Mouse (Mus musculus) left cerebral cortex, postnatal 36 days (tissue): ENCODE measurements around the gene Olig3. TPM values are rescaled to one million over a fixed set of nuclear protein-coding genes. Genes with fewer than 3 reads are reported as not detected.

Experiments
- DNase-seq, 2 experiments: peaks; one replicate each; pipeline ENCODE4 v3.0.0; 2021 to 2022; ENCODE audit warnings: low spot score in 2 of 2, mixed read lengths in 1 of 2
- intact Hi-C: fragments of 180-260 bp; cut with DNase I; formaldehyde crosslinking; loops from one replicate; pipeline ENCODE4 v1.15.1; 2025
- total RNA-seq, 2 experiments: library from RNA; stranded (reverse); gene quantifications; 2 replicates each; pipeline ENCODE4 v1.2.3; 2021

Olig3 gene
- total RNA-seq = not detected

GRCm38 (mm10) chr10:19356071-19356583, at the start of gene Olig3:
TSS of gene Olig3 (plus strand) at chr10:19356533.
- intact Hi-C loops = no loop called here

DNA sequence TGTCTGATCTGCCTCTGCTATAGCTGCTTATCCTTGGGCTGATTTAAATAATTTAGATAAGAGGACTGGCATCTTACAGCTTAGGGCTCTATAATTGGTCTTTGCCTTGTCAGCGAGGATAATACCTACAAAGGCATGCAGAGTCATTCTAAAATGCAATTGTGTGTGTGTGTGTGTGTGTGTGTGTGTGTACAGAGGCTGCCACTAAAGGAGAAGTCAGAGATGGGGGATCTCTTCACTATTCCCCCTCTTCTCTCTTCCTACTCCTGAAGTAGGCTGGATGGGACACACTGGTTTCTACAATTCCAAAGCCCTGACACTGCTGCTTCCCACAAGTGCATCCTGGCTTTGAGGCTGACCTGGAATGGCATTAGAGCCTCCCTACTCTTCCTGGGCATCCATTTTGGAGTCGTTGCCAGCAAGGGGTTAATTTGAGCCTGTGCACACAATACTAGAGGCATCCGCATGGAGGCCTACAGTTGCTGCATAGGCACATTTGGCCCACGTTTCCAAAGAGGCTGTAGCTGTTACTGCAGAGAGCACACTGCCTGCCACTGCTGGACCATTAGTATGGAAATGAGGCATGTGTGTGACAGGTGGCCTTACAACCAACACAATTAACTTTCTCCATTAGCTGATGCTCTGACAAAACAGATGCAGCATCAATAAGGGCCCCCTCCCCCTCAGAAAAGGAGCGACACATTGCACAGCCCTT, 46.5 kb upstream of the Olig3 start:
- intact Hi-C loops = no loop called here
- no peak for DNase-seq

More at GRCm38 (mm10) chr10:19356071-19356583, at the start of gene Olig3:
- DNase-seq = no peak

GRCm38 (mm10) chr10:19310471-19310870, 45.9 kb upstream of the Olig3 start:
- intact Hi-C loops = no loop called here
- no peak for DNase-seq

DNA sequence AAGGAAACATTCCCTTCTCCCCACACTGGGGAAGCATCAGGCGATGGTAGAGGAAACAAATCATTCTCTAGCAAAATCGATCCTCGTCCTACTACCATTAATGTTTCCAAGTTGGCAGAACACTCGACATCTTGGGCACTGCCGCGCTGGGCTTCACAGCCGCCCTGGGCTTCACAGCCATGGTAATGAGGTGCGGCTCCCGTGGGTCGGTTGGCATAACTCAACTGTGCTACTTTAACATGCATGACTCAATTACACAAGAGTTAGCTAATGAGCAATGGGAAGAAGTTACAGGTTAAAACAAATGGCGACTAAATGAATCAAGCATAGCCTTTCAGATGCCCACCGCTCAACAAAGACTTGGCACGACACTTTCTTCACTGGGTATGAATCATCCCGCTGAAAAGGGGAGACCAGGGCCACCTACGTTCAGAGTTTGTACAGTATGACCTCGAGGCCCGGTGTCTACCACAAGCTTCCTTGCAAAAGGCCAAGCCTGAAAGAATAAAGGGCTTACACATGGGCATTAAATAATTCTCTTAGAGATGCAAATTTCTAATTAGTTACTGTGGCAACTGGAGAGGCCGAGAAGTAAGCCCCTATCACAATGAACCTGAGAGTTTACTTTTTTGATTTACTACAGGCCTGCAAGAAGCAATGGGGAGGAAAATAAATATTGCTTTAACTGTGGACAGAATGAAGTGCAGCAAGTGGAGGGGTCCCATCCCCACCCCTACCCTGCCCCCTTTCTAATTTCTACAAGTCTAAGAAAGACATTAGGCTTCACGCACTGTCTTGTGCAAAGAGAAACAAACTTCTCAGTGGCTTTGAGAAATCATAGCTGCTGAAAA, 38.1 kb upstream of the Olig3 start:
- intact Hi-C loops = no loop called here
- no peak for DNase-seq

- no peak for DNase-seq
- intact Hi-C loops = no loop called here
Observed at GRCm38 (mm10) chr10:19321781-19322180, 34.6 kb upstream of the Olig3 start.

DNA sequence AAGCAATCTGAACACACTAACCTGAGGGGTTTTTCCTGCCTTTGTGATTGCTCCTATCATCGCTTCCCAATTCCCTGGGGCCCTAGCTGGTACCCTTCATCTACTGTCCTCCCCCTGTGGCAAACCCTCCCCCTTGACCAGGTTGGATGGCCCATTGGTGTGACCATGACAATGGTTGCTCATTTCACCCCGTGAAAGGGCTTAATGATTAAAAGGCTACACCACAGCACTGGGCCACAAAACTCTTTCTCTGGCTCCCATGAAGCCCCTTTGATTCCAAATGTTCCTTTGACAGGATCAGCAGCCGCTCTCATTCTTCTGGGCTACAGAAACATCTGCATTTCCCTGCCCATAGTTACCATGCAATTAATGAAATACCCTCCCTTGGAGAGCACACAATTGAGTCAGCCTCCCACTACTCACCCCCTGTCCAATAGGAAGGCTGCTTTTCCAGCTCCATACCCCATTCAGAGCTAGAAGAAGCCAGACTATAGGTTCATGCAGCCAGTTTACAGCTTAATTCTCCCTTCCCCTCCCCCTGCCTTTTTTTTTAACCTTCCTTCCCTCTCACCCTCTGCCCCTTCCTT, 27.0 kb upstream of the Olig3 start:
- DNase-seq = no peak
- intact Hi-C loops = no loop called here

GRCm38 (mm10) chr10:19333425-19333824, 22.9 kb upstream of the Olig3 start:
- no peak for DNase-seq
- intact Hi-C loops = no loop called here

- intact Hi-C loops = no loop called here
- DNase-seq = no peak
Observed at GRCm38 (mm10) chr10:19338695-19339630, 17.4 kb upstream of the Olig3 start.

DNA sequence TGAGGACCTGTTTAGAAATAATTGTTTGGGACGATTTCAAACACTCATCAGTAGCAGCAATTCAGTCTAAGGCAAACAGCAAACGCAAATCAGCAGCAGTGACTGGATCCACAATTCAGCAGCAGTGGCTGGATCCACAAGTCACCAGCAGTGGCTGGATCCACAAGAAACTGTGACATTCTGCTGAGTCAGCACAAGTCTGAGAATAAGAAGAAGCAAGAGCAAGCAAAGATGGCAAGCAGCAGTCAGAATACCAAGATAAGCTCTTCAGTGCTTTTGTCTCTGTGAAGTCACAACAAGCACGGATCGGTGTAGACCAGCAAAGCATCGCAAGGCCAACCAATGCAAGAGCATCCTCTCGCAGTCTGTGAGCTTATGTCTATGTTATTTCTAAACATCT, 12.3 kb upstream of the Olig3 start:
- intact Hi-C loops = no loop called here
- no peak for DNase-seq

DNA sequence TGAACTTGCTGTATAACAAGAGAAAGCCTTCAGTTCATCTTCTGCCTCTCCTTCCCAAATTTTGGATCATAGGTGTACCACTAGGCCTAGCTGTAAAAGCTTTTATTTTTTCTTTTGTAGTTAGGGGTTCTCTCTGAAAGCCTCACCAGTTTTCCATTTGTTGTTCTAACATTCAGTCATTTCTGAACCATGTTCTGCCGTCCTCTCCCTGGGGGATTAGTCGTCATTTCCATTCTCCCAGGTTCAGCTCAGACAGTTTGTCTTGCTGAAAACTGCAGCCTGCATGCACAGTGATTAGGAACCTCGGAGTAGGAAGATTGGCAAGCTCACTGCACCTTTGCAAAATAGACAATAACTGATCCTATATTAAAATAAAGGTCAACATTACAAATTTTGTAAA, 7.0 kb upstream of the Olig3 start:
- no peak for DNase-seq
- intact Hi-C loops = no loop called here

DNA sequence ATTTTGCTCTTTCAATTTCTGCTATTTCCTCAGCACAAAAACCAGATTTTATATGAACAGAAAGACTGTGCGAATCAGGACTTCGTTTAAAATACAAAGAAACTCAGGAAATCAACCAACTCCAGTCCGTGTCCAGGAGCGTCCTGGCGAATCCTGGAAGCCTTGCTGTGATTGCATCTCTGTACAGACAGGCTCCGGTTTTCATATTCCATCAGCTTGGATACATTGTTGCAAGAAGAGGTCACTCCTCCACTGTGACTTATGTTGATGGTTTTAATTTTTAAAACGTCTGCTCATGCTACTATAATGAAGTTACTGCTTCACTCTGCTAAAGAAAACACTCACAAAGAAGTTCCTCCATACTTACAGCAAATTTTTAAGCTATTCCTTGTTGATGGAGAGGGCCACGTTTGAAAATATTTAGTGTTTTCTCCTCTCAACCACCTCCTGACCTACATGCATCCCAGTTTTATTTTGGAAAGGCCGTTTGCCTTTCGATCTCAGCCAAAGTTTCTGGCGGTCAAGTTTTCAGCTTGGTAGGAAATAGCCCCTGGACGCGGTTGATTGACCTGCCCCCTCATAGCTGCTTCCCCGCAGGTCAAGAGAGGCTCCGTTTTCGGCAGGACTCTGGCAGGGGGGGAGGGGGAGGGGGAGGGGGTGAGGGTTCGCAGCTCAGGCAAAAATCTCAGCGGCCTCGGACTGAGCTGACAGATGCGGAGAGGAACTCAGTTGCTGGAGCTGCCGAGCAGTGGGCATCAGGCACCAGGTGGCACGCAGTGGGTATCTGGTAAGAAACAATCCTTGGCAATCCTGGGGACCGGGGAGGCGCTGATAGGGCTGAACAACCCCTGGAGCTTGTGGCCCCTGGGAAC, 4.1 kb upstream of the Olig3 start:
- no peak for DNase-seq
- intact Hi-C loops = no loop called here

DNA sequence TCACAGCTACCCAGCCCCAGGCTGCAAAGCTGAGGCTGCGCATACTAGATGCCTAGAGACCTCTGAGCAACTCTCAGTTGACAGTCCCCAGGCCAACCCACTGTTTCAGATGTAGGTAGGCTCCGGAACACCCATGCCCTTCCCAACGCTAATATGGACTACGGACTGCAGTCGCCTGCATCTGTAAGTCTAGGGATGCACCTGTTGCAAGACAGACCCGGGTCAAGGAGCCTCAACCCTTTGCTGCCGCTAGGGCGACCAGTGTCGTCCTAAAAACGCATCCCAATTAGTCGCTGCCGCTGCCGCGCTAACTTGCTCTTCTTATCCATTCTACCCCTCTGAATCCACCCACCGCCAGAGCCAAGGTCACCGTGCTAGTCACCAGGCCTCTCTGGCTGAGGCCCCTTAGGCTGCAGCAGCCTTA, 3.4 kb upstream of the Olig3 start:
- intact Hi-C loops = no loop called here

DNA sequence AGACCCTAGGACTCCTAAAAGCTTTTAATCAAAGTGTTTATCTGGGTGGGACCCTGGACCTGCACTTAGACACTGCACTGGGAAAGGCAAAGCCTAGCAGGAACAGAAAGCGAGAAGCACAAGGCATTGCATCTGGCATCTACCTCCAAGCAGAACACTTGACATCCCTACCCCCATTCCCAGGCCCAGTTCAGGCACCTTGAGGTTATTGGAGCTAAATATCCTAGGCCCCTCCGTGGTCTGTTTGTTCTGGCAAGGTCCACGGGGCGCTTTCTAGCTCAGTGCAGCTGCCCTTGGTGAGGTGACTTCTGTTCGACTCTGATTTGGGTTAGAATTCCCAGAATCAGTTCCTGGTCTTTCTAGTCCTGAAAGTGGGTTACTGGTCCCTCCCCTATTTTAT, 2.7 kb upstream of the Olig3 start:
- no peak for DNase-seq
- intact Hi-C loops = no loop called here

More for the DNA sequence above, 3.4 kb upstream of the Olig3 start:
- DNase-seq = no peak

DNA sequence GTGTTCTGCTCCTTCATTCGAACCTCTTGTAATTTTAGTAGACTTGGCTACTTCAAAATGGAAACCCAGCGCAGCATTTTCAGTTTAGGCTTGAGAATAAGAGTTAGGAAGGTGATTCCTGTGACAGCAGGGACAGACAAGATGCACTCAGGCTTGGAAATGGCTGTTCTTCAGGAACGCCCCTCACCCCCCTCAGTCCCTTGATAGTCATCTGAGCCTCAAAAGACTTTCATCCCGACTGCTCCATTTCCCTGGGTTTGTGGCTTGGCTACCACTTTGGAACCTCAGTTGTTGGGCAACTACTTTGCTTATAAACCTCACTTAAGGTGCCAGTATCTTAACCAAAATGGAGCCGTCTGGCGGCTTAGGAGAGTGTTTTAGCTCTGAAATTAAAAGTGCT, 2.2 kb upstream of the Olig3 start:
- DNase-seq = no peak
- intact Hi-C loops = no loop called here

DNA sequence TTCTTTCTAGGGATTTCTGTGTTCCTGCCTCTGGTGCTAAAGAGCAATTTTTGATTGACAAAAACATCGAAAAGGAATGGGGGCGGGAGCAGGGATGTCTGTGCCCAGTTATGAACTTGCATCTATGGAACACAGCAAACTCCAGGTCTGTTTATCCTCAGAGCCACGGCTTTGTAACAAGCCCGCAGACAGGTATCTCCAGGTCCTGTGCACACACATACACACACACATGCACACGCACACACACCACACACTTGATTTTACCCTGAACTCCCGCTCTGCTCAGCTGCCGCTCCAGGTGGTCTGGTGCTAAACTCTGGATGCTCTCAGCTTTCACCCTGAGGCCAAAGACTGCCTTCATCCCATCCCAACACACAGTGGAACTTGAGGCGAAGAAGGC, 1.3 kb upstream of the Olig3 start:
- DNase-seq = no peak
- intact Hi-C loops = no loop called here

- no peak for DNase-seq
Observed at GRCm38 (mm10) chr10:19356720-19357641, 648 bp downstream of the Olig3 start.

GRCm38 (mm10) chr10:19357848-19358247, 1.5 kb downstream of the Olig3 start:
- no peak for DNase-seq
- intact Hi-C loops = no loop called here

More at GRCm38 (mm10) chr10:19356720-19357641, 648 bp downstream of the Olig3 start:
- intact Hi-C loops = no loop called here
